Mouse (Mus musculus) midbrain, embryonic 14.5 days (tissue): ENCODE results near the gene Kif26b. TPM values are rescaled to one million over a fixed set of nuclear protein-coding genes. Genes with fewer than 3 reads are reported as not detected.
A peak's percentile ranks its signal among the peaks of the same experiment; 100 is the strongest.

Experiments used
- ATAC-seq: fragments of 200-750 bp; cut with Nextera tagmentation; 2 replicates; pipeline ENCODE4 v1.8.0; 2017; ENCODE audit warnings: moderate number of reproducible peaks, moderate library complexity; ENCODE audit not compliant: low FRiP score, low TSS enrichment
- DNase-seq: peaks from one replicate; pipeline ENCODE4 v3.0.0-alpha.2; 2015
- H3K27ac ChIP-seq: fragments of 300-500 bp; sonication (generic); replicated peaks from 2 replicates; pipeline ENCODE4 v1.5.1; 2014; ENCODE audit warnings: mild to moderate bottlenecking, low read depth, low read length, moderate library complexity
- H3K27me3 ChIP-seq: fragments of 300-500 bp; sonication (generic); 2 replicates; pipeline ENCODE4 v1.6.1; 2014; ENCODE audit warnings: low read length, control low read depth, mixed read lengths; ENCODE audit not compliant: control insufficient read depth, insufficient read depth
- H3K36me3 ChIP-seq: fragments of 300-500 bp; sonication (generic); 2 replicates; pipeline ENCODE4 v1.6.1; 2014; ENCODE audit warnings: low read length, control low read depth; ENCODE audit not compliant: control insufficient read depth, insufficient read depth
- H3K4me1 ChIP-seq: fragments of 300-500 bp; sonication (generic); 2 replicates; pipeline ENCODE4 v1.6.1; 2014; ENCODE audit warnings: mild to moderate bottlenecking, antibody characterized with exemption, low read length, control low read depth; ENCODE audit not compliant: control insufficient read depth, insufficient read depth
- H3K4me2 ChIP-seq: fragments of 300-500 bp; sonication (generic); 2 replicates; pipeline ENCODE4 v1.6.1; 2014; ENCODE audit warnings: mild to moderate bottlenecking, low read length, moderate library complexity
- H3K4me3 ChIP-seq: fragments of 300-500 bp; sonication (generic); replicated peaks from 2 replicates; pipeline ENCODE4 v1.5.1; 2014; ENCODE audit warnings: low read depth, low read length
- H3K9ac ChIP-seq: fragments of 300-500 bp; sonication (generic); replicated peaks from 2 replicates; pipeline ENCODE4 v1.6.1; 2014; ENCODE audit warnings: mild to moderate bottlenecking, low read length, moderate library complexity
- H3K9me3 ChIP-seq: fragments of 300-500 bp; sonication (generic); 2 replicates; pipeline ENCODE4 v1.6.1; 2016; ENCODE audit warnings: low read length, control low read depth, mixed read lengths; ENCODE audit not compliant: control insufficient read depth
- WGBS: fragments of 180-500 bp; shearing (Covaris S2); extraction: QIAGEN DNeasy Blood & Tissue Kit; methylation state at CpG from one replicate; pipeline ENCODE4 v1.1.7; 2014; 5-methylcytosine and 5-hydroxymethylcytosine counted together
- polyA plus RNA-seq: library from polyadenylated mRNA; unstranded; fragments of >200 nt; fragmentation: Nextera tagmentation; extraction: Ambion mirVana; gene quantifications from 2 replicates; pipeline ENCODE4 v1.2.1, GENCODE M21; 2014

Gene Kif26b
- polyA plus RNA-seq, 1 experiment from 2014 or later, result 12.8 TPM

DNA sequence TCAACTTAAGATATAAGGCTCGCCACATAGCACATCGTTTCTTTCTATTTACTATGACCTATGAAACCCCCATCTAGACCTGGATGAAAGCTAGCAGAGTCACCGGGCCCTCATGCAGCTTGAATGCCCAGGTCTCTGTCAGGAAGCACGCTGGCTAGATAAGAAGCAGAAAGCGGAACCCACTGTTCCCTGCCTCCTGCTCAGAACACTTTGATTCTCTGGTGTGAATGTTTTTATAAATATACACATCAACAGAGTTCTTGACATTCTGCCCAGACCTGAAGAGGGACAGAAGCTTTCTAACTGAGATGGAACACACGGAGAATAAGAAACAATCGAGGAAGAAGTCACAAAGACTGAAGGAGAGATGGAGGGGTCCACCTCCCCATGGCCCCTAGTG is 311.4 kb downstream of the Kif26b start:
- no peaks in the 10 kb centered on the region for H3K36me3 ChIP-seq
- H3K27me3 ChIP-seq, result no peaks in the 10 kb centered on the region
- no peaks in the 10 kb centered on the region for H3K4me1 ChIP-seq
- no peak overlapping the region for H3K4me3 ChIP-seq
- H3K9me3 ChIP-seq, result no peaks in the 10 kb centered on the region
- no peak overlapping the region for H3K27ac ChIP-seq
- no peak for DNase-seq
- 87% methylated on average over 7 of the region's 7 CpGs for WGBS
- H3K4me2 ChIP-seq, result no peak overlapping the region
- ATAC-seq, result no peak
- H3K9ac ChIP-seq, result no peak overlapping the region

DNA sequence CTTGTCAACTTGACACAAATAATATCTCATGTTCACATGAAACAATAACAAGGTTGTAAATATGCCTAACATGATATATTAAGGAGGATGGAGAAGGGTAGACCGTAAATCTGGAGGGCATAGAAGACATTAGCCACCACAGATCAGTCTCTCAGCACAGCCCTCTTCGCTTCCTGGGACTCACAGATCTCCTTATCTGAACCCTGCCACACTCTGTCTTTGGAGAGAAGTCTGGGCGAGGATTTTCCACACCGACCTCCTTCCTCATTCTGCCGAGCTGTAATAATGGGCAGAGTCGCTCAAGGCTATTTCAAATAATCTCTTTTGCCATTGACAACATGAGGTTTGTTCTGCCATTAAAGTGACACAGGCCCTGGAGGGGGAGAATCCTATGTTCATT is 315.9 kb downstream of the Kif26b start:
- Histone ChIP-seq H3K27ac (no peak overlapping the region), H3K4me2 (no peak overlapping the region), H3K4me3 (no peak overlapping the region), H3K9me3 (no peaks in the 10 kb centered on the region), H3K4me1 (peaks cover 2% of the 10 kb centered on the region), H3K9ac (no peak overlapping the region), H3K36me3 (no peaks in the 10 kb centered on the region), H3K27me3 (no peaks in the 10 kb centered on the region)
- DNase-seq, result no peak
- no peak for ATAC-seq
- 85% methylated on average over 6 of the region's 6 CpGs for WGBS

DNA sequence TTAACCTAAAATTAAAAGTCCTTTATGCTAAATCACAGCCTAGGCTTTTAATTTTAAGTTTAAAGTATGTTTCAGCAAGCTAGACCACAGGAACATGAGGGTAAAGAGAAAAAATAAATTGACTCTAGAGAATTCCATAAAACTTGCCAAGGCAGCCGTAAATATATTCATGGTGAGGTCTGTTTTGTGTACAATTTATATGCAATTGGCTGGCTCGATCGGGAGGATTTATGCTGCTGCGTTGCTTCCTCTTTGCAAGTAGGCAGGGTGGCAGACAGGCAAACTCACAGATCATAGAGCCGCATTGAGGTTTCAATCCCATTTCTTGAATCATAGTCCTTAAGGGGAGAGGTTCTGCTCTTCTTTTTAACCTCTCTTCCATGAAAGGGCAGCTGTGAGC is 318.6 kb downstream of the Kif26b start:
- peaks cover 2% of the 10 kb centered on the region for H3K4me1 ChIP-seq
- H3K27ac ChIP-seq, result no peak overlapping the region
- no peaks in the 10 kb centered on the region for H3K36me3 ChIP-seq
- H3K4me2 ChIP-seq, result no peak overlapping the region
- 82% methylated on average over 5 of the region's 5 CpGs for WGBS
- no peak overlapping the region for H3K4me3 ChIP-seq
- no peaks in the 10 kb centered on the region for H3K27me3 ChIP-seq
- H3K9me3 ChIP-seq, result no peaks in the 10 kb centered on the region
- DNase-seq, result no peak
- no peak for ATAC-seq
- no peak overlapping the region for H3K9ac ChIP-seq

DNA sequence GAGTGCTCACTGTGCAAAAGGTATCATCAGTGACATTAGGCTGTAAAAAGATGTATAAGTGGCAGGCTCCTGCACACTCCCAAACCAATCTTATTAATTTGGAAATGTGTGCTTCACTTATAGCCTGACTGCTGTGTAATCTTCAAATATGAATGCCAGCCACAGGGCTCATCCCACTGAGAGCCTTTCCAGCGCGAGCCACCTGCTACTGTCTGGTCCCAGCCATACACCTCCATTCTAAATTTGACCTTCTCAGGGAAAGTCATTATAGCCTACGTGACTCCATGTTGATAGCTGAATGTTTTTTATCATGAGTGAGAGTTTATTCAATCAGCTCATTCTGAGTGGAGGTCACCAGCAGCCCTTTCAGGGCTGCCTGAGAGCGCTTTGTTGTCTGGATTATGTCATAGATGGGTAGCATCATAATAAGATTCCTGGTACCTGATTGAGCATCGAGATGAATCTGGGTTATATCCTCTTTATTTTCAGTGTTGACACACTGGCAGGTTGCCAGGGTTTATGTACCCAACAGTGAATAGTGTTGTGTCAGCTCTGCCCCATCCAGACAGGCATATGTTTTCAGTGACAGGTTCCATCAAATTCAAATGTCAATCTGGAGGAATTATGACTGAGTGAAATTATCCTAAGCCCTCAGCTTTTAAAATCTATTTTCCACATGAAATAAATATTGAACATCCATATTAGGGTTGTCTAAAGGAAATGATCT is 319.6 kb downstream of the Kif26b start:
- H3K36me3 ChIP-seq, result no peaks in the 10 kb centered on the region
- no peak overlapping the region for H3K4me2 ChIP-seq
- H3K9me3 ChIP-seq, result no peaks in the 10 kb centered on the region
- H3K4me1 ChIP-seq, result peaks cover 2% of the 10 kb centered on the region
- H3K27me3 ChIP-seq, result no peaks in the 10 kb centered on the region
- 64% methylated on average over 5 of the region's 5 CpGs for WGBS
- no peak overlapping the region for H3K9ac ChIP-seq
- no peak; the same call in 1 of the 2 replicates for ATAC-seq
- H3K27ac ChIP-seq, result peak overlapping the region; percentile 32; the same call in 1 of the 2 replicates
- peak; percentile 49 for DNase-seq
- no peak overlapping the region for H3K4me3 ChIP-seq

DNA sequence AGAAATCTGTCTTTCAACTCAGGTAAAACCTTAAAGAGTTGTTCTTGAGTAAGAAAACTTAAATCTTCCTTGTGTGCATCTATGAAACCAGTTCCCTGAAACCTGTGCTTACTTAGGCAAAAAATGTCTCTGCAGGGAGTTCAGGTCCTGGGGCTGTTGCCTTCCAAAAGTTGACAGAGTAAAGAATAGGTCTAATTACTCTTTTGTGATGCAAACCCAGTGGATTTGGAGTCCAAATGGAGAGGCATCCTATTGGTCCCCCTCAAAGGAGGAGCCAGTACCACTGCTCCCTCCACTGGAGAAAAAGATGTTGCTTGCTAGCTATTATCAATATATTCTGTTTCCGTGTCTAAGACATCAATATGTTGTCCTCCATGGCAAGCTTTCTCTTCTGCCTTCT is 321.6 kb downstream of the Kif26b start:
- 38% methylated on average over 1 of the region's 1 CpGs for WGBS
- no peak for ATAC-seq
- H3K4me1 ChIP-seq, result peaks cover 4% of the 10 kb centered on the region

DNA sequence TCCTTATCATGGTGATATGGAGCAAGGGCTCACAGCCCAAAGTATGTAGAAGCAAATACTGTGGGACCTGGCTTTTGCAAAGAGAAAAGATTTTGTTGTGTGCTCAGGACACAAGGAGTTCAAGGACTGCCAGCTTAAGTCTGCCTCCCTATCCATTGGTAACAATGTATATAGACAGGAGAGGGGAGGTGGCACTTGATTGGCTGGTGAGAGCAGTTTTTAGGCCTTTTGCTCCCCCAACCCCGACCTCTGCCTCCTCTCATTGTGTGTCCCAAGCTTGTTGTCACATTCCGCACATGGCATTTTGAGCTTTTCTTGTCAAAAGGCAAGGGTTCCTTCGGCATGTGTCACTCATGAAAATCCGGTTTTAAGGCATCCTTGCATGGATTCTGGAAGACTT is 326.0 kb downstream of the Kif26b start:
- H3K9me3 ChIP-seq, result no peaks in the 10 kb centered on the region
- no peak for ATAC-seq
- H3K4me3 ChIP-seq, result no peak overlapping the region
- no peak for DNase-seq
- peaks cover 11% of the 10 kb centered on the region; the same call in 1 of the 2 replicates for H3K4me1 ChIP-seq
- no peak overlapping the region for H3K27ac ChIP-seq
- no peak overlapping the region for H3K4me2 ChIP-seq
- no peak overlapping the region for H3K9ac ChIP-seq
- H3K36me3 ChIP-seq, result no peaks in the 10 kb centered on the region
- WGBS, result 77% methylated on average over 4 of the region's 4 CpGs
- no peaks in the 10 kb centered on the region for H3K27me3 ChIP-seq

More for the DNA sequence above, 321.6 kb downstream of the Kif26b start:
- Histone ChIP-seq H3K4me2 (no peak overlapping the region), H3K9me3 (no peaks in the 10 kb centered on the region), H3K27me3 (no peaks in the 10 kb centered on the region), H3K27ac (no peak overlapping the region), H3K4me3 (no peak overlapping the region), H3K36me3 (no peaks in the 10 kb centered on the region), H3K9ac (no peak overlapping the region)
- DNase-seq, result no peak

DNA sequence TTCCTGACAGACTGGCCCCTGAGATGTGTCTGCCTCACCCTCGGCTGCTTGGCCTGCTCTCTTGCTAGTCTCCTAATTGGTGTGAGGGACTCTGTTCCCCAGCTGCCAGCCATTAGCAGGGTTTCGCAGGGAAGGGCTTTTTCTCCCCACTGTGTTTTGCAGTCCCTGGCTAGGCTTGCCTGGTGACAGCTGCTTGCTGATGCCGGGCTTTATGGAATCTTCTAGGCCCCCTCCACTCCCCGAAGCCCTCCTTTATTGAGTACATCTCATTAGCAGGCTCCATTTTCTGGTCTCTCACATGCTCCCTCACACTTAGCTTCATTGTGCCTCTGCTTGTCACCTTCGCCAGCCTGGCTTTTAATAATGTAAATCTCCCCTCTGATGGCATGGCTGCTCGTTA is 327.0 kb downstream of the Kif26b start:
- peaks cover 11% of the 10 kb centered on the region; the same call in 1 of the 2 replicates for H3K4me1 ChIP-seq
- ATAC-seq, result peak; percentile 55; the same call in 1 of the 2 replicates
- no peak overlapping the region for H3K4me2 ChIP-seq
- H3K4me3 ChIP-seq, result no peak overlapping the region
- H3K36me3 ChIP-seq, result no peaks in the 10 kb centered on the region
- no peaks in the 10 kb centered on the region for H3K27me3 ChIP-seq
- WGBS, result 35% methylated on average over 6 of the region's 6 CpGs
- no peaks in the 10 kb centered on the region for H3K9me3 ChIP-seq
- peak overlapping the region; percentile 60 for H3K27ac ChIP-seq
- no peak overlapping the region for H3K9ac ChIP-seq
- DNase-seq, result peak; percentile 38

DNA sequence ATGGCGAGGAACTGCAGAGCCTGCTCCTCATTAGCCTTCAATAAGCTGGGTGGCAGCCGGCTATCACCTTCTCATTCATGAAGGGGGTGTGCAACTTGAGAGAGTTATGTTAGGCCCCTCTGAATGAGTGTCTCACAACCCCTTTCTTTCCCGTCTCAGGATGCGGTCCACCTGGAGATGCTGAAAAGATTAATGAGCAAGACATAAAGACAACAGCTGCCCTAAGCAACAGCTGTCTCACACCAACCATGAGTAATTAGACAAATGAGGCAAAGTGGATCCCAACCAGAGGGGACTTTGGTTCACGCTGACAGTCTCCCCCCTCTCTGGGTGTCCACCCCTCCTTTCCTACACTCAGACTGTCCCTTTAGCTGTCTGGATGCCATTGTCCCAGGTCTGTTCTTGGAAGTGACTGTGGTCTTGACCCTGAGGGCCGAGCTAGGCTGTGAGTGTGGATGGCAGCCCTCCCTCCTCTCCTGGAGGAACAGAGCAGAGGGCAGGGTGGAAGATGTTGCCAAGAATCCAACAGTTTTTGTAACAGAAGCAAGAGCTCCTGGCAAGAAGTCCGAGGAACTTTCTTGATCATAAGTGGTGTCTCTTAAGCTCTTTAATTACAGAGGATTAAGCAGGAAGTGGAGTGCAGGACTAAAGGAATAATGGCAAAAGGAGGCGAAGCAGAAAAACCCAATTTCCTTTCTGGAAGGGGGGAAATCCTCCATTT is 331.9 kb downstream of the Kif26b start:
- ATAC-seq (no peak), DNase-seq (no peak)
- Histone ChIP-seq H3K9ac (no peak overlapping the region), H3K4me1 (peaks cover 9% of the 10 kb centered on the region; the same call in 1 of the 2 replicates), H3K27me3 (no peaks in the 10 kb centered on the region), H3K9me3 (no peaks in the 10 kb centered on the region), H3K36me3 (no peaks in the 10 kb centered on the region), H3K4me3 (no peak overlapping the region), H3K4me2 (no peak overlapping the region), H3K27ac (no peak overlapping the region)
- WGBS, result 56% methylated on average over 8 of the region's 8 CpGs

DNA sequence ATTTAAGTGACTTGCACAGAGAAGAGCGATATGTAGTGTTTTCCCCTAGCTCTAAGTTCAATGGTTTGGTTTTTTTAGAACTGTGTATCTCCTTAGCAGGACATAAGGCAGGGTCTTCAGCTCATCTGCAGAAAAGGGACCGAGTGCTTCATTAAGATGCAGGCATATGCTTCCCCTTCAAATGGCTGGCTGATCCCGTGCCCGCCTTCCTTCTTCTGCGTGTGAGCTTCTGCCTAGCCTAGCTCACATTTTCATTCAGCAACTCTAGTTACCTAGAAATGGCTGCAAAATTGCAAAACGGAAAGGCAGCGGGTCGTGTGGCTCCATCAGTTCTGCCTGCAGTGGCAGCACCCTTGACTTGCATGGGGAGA is 332.5 kb downstream of the Kif26b start:
- H3K4me2 ChIP-seq, result no peak overlapping the region
- H3K27me3 ChIP-seq, result no peaks in the 10 kb centered on the region
- H3K4me3 ChIP-seq, result no peak overlapping the region
- DNase-seq, result no peak
- ATAC-seq, result no peak
- H3K4me1 ChIP-seq, result peaks cover 5% of the 10 kb centered on the region; the same call in 1 of the 2 replicates
- H3K27ac ChIP-seq, result 0 out of 2 replicates have a peak overlapping the region, but pooled peaks have one; percentile 37
- H3K9ac ChIP-seq, result no peak overlapping the region
- 59% methylated on average over 8 of the region's 8 CpGs for whole genome bisulfite sequencing
- H3K9me3 ChIP-seq, result no peaks in the 10 kb centered on the region
- H3K36me3 ChIP-seq, result no peaks in the 10 kb centered on the region
